Mouse (Mus musculus) limb, embryonic 10.5 days (tissue): ENCODE data around the gene Myo1d. TPM values are rescaled to one million over a fixed set of nuclear protein-coding genes. Genes with fewer than 3 reads are reported as not detected.

Experiments used
- DNase-seq: peaks from one replicate; pipeline ENCODE4 v3.0.0-alpha.2; 2017; ENCODE audit warnings: low spot score
- H3K27ac ChIP-seq: fragments of 300-500 bp; sonication (generic); 2 replicates; pipeline ENCODE4 v1.5.1; 2016; ENCODE audit warnings: mild to moderate bottlenecking
- H3K27me3 ChIP-seq: fragments of 300-500 bp; sonication (generic); 2 replicates; pipeline ENCODE4 v1.6.1; 2016; ENCODE audit warnings: low read depth, mild to moderate bottlenecking; ENCODE audit not compliant: poor library complexity, severe bottlenecking
- H3K36me3 ChIP-seq: fragments of 300-500 bp; sonication (generic); 2 replicates; pipeline ENCODE4 v1.6.1; 2016; ENCODE audit warnings: mild to moderate bottlenecking, moderate library complexity
- H3K4me1 ChIP-seq: fragments of 300-500 bp; sonication (generic); 2 replicates; pipeline ENCODE4 v1.6.1; 2016
- H3K4me3 ChIP-seq: fragments of 300-500 bp; sonication (generic); 2 replicates; pipeline ENCODE4 v1.5.1; 2016; ENCODE audit warnings: mild to moderate bottlenecking, moderate library complexity
- H3K9me3 ChIP-seq: fragments of 300-500 bp; sonication (generic); replicated peaks from 2 replicates; pipeline ENCODE4 v1.6.1; 2016; ENCODE audit warnings: mild to moderate bottlenecking
- WGBS: fragments of 180-500 bp; shearing (Covaris S2); methylation state at CpG from one replicate; pipeline ENCODE4 v1.1.7; 2016; 5-methylcytosine and 5-hydroxymethylcytosine counted together
- polyA plus RNA-seq: library from polyadenylated mRNA; unstranded; fragments of >200 nt; fragmentation: Nextera tagmentation; extraction: Ambion mirVana; gene quantifications from 2 replicates; pipeline ENCODE4 v1.2.1, GENCODE M21; 2016

Gene Myo1d
- polyA plus RNA-seq, 1 experiment from 2014 or later = 4.6 TPM

- H3K9me3 ChIP-seq = no peaks in the 10 kb centered on the region
- no peak overlapping the region for H3K27ac ChIP-seq
- no peaks in the 10 kb centered on the region for H3K27me3 ChIP-seq
- H3K36me3 ChIP-seq = no peaks in the 10 kb centered on the region
- no peaks in the 10 kb centered on the region for H3K4me1 ChIP-seq
- WGBS = 49% methylated on average over 6 of the region's 6 CpGs
- H3K4me3 ChIP-seq = no peak overlapping the region
- DNase-seq = no peak
Measured at GRCm38 (mm10) chr11:80614949-80615725, 164.7 kb downstream of the Myo1d start.

- Histone ChIP-seq H3K27ac (no peak overlapping the region), H3K9me3 (no peaks in the 10 kb centered on the region), H3K36me3 (no peaks in the 10 kb centered on the region), H3K4me1 (no peaks in the 10 kb centered on the region), H3K27me3 (no peaks in the 10 kb centered on the region), H3K4me3 (no peak overlapping the region)
- DNase-seq = no peak
- 41% methylated on average over 5 of the region's 5 CpGs for WGBS
Measured at GRCm38 (mm10) chr11:80614418-80614817, 165.4 kb downstream of the Myo1d start.

- DNase-seq = peak; percentile 86
- Histone ChIP-seq H3K36me3 (no peaks in the 10 kb centered on the region), H3K4me3 (no peak overlapping the region), H3K27ac (no peak overlapping the region), H3K9me3 (no peaks in the 10 kb centered on the region), H3K27me3 (no peaks in the 10 kb centered on the region), H3K4me1 (no peaks in the 10 kb centered on the region)
- WGBS = 11% methylated on average over 6 of the region's 6 CpGs
Measured at GRCm38 (mm10) chr11:80613534-80613933, 166.3 kb downstream of the Myo1d start.

- peak overlapping the region; percentile 68 for H3K27ac ChIP-seq
- DNase-seq = peak; percentile 51
- whole genome bisulfite sequencing = 9% methylated on average over 24 of the region's 24 CpGs
Measured at GRCm38 (mm10) chr11:80602707-80603441, 177.0 kb downstream of the Myo1d start.

GRCm38 (mm10) chr11:80602041-80602458 lies 177.8 kb downstream of the Myo1d start:
- Histone ChIP-seq H3K27ac (no peak overlapping the region), H3K36me3 (no peaks in the 10 kb centered on the region), H3K27me3 (no peaks in the 10 kb centered on the region), H3K4me3 (no peak overlapping the region), H3K9me3 (no peaks in the 10 kb centered on the region), H3K4me1 (peaks cover 13% of the 10 kb centered on the region)
- DNase-seq = no peak
- WGBS = 29% methylated on average over 8 of the region's 8 CpGs

More at GRCm38 (mm10) chr11:80602707-80603441, 177.0 kb downstream of the Myo1d start:
- Histone ChIP-seq H3K4me3 (peak overlapping the region; percentile 44), H3K27me3 (no peaks in the 10 kb centered on the region), H3K4me1 (peaks cover 13% of the 10 kb centered on the region), H3K9me3 (no peaks in the 10 kb centered on the region), H3K36me3 (no peaks in the 10 kb centered on the region)

- Histone ChIP-seq H3K36me3 (no peaks in the 10 kb centered on the region), H3K9me3 (no peaks in the 10 kb centered on the region), H3K4me3 (no peak overlapping the region), H3K27ac (no peak overlapping the region), H3K4me1 (peaks cover 13% of the 10 kb centered on the region), H3K27me3 (no peaks in the 10 kb centered on the region)
- 74% methylated on average over 20 of the region's 20 CpGs for WGBS
- DNase-seq = no peak
Measured at GRCm38 (mm10) chr11:80601040-80601864, 178.6 kb downstream of the Myo1d start.

GRCm38 (mm10) chr11:80595482-80595881 lies 184.3 kb downstream of the Myo1d start:
- no peaks in the 10 kb centered on the region for H3K27me3 ChIP-seq
- H3K9me3 ChIP-seq = no peaks in the 10 kb centered on the region
- no peak overlapping the region for H3K4me3 ChIP-seq
- DNase-seq = no peak
- no peaks in the 10 kb centered on the region for H3K36me3 ChIP-seq
- H3K27ac ChIP-seq = no peak overlapping the region
- peaks cover under 1% of the 10 kb centered on the region for H3K4me1 ChIP-seq
- 92% methylated on average over 1 of the region's 1 CpGs for WGBS

GRCm38 (mm10) chr11:80589387-80589786 lies 190.4 kb downstream of the Myo1d start:
- WGBS = 35% methylated on average over 5 of the region's 5 CpGs
- Histone ChIP-seq H3K9me3 (no peaks in the 10 kb centered on the region), H3K36me3 (no peaks in the 10 kb centered on the region), H3K27ac (no peak overlapping the region), H3K4me1 (peaks cover 26% of the 10 kb centered on the region), H3K4me3 (no peak overlapping the region), H3K27me3 (no peaks in the 10 kb centered on the region)
- no peak for DNase-seq

GRCm38 (mm10) chr11:80585761-80586160 lies 194.1 kb downstream of the Myo1d start:
- H3K27me3 ChIP-seq = no peaks in the 10 kb centered on the region
- H3K27ac ChIP-seq = no peak overlapping the region
- no peak for DNase-seq

GRCm38 (mm10) chr11:80585211-80585610 lies 194.6 kb downstream of the Myo1d start:
- no peak for DNase-seq
- no peaks in the 10 kb centered on the region for H3K9me3 ChIP-seq
- H3K27me3 ChIP-seq = no peaks in the 10 kb centered on the region
- no peak overlapping the region for H3K4me3 ChIP-seq
- H3K36me3 ChIP-seq = no peaks in the 10 kb centered on the region
- H3K4me1 ChIP-seq = peaks cover 23% of the 10 kb centered on the region
- H3K27ac ChIP-seq = no peak overlapping the region
- 57% methylated on average over 11 of the region's 11 CpGs for WGBS

More at GRCm38 (mm10) chr11:80585761-80586160, 194.1 kb downstream of the Myo1d start:
- Histone ChIP-seq H3K9me3 (no peaks in the 10 kb centered on the region), H3K36me3 (no peaks in the 10 kb centered on the region), H3K4me3 (no peak overlapping the region), H3K4me1 (peaks cover 26% of the 10 kb centered on the region)

GRCm38 (mm10) chr11:80580494-80580893 lies 199.3 kb downstream of the Myo1d start:
- no peak for DNase-seq
- Histone ChIP-seq H3K9me3 (no peaks in the 10 kb centered on the region), H3K36me3 (no peaks in the 10 kb centered on the region), H3K27me3 (no peaks in the 10 kb centered on the region), H3K4me1 (peaks cover 16% of the 10 kb centered on the region), H3K27ac (no peak overlapping the region), H3K4me3 (no peak overlapping the region)
- WGBS = 83% methylated on average over 3 of the region's 3 CpGs

GRCm38 (mm10) chr11:80577747-80578640 lies 201.8 kb downstream of the Myo1d start:
- H3K9me3 ChIP-seq = no peaks in the 10 kb centered on the region
- H3K27ac ChIP-seq = no peak overlapping the region
- peaks cover 8% of the 10 kb centered on the region for H3K4me1 ChIP-seq
- H3K36me3 ChIP-seq = no peaks in the 10 kb centered on the region
- H3K4me3 ChIP-seq = no peak overlapping the region
- 36% methylated on average over 14 of the region's 14 CpGs for WGBS
- DNase-seq = no peak
- no peaks in the 10 kb centered on the region for H3K27me3 ChIP-seq
